Mouse (Mus musculus) splenic B cell, adult 2 months (primary cell): ENCODE results near the gene Dennd5a.
A peak's percentile ranks its signal among the peaks of the same experiment; 100 is the strongest.
"Not testable (repeated sequence)": the region's sequence is repeated elsewhere in the genome, so short reads cannot be mapped to it uniquely, and the experiment has no call there.

Experiments
- DNase-seq: peaks from one replicate; pipeline ENCODE4 v3.0.0-alpha.2; 2011; ENCODE audit warnings: low read depth, low spot score
- H3K27me3 ChIP-seq: 2 replicates; pipeline ENCODE4 v1.6.1; 2012; ENCODE audit warnings: mild to moderate bottlenecking, low read length, moderate library complexity, mixed read lengths; ENCODE audit not compliant: control insufficient read depth, poor library complexity, insufficient read depth, severe bottlenecking
- H3K36me3 ChIP-seq: 2 replicates; pipeline ENCODE4 v1.6.1; 2012; ENCODE audit warnings: mild to moderate bottlenecking, low read length, moderate library complexity, mixed read lengths; ENCODE audit not compliant: control insufficient read depth, poor library complexity, insufficient read depth, severe bottlenecking

Gene Dennd5a

DNA sequence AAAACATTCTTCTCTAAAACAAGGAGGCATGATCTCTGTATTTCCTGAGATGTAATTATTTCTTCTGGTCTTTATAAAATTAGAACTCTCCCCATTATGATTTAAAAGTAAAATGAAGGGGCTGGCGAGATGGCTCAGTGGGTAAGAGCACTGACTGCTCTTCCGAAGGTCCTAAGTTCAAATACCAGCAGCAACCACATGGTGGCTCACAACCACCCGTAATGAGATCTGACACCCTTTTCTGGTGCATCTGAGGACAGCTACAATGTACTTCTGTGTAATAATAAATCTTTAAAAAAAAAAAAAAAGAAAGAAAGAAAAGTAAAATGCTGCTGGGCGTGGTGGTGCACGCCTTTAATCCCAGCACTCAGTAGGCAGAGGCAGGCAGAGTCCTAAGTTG, 16.9 kb upstream of the Dennd5a start:
- peak; percentile 49 for DNase-seq

DNA sequence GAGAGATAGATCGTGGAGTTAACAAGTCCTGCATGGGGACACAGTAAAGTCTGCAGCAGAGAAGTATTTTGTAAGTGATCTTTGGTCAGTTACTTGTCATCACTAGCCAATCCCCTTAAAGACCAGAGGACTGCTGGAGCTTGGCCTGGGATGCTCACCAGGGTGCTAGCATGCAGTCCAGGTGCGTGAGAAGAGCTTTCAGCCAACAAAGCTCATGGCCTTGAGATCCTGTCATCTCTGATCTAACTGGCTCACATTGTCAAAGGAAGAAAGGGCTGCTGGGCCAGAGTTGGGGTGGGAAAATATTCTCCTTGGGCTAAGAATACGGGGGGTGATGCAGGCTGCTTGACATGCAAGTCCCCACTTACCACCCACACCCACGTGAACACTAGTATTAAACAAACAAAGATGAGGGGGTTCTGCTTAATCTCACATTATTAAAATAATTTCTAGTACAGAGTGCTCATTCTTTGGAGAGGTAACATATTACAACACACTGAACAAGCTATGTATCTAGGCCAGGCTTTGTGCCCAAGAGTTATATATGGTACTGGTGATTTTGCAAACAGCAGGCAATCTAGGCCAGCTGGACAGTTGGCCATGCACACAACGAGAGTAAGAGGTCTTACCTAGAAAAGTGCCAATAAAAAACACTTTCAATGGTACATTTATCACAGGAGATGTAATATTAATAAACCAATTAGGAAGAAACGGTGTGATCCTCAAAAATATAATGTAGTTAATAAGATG, 15.9 kb upstream of the Dennd5a start:
- Histone ChIP-seq H3K27me3 (no peaks in the 10 kb centered on the region), H3K36me3 (peaks cover 10% of the 10 kb centered on the region; the same call in 1 of the 2 replicates)
- DNase-seq: no peak

More for the DNA sequence above, 16.9 kb upstream of the Dennd5a start:
- H3K27me3 ChIP-seq: not testable (repeated sequence)
- peaks cover 10% of the 10 kb centered on the region; the same call in 1 of the 2 replicates for H3K36me3 ChIP-seq

DNA sequence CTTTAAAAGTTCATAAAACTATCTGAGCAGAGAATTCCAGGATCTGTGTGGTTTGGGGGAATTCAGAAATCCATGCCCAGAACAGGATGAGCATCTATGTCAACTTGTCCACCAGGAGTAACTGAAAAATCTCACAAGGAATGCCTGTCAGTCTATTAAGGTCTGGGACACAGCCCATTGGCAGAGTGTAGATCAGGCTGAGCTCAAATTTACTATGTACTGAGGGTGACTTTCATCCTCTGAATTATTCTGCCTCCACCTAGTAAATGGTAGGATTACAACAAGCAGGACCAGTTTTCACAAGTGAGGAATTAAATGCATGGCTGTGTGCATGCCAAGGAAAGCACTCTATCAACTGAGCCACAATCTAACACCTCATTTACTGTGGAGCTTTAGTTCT, 9.3 kb upstream of the Dennd5a start:
- no peaks in the 10 kb centered on the region for H3K36me3 ChIP-seq
- no peak for DNase-seq

DNA sequence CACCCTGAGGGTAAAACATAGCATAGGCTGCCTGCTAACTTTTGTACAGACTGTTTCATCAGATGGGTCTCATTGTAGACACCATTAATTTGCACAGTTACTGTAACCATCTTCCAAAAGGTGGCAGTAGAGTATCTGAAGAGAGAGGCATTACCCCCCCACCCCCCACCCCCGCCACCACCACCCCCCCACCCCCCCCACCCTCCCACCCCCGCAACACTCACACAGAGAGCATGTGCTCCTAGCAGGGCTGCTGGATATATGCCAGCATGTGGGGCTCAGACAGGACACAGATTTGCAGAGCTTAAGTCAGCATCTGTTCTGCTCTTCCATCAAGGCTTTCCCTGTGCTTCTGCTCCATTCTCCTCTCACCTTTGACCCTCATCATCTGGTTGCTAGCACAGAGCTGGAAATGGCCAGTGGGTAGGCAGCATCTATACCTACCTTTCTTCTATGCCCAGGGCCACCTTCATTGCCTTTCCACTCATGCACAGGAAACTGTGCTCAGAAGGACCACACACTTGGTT, 8.7 kb upstream of the Dennd5a start:
- no peaks in the 10 kb centered on the region for H3K36me3 ChIP-seq
- peak; percentile 33 for DNase-seq
- H3K27me3 ChIP-seq: no peaks in the 10 kb centered on the region

More for the DNA sequence above, 9.3 kb upstream of the Dennd5a start:
- no peaks in the 10 kb centered on the region for H3K27me3 ChIP-seq

DNA sequence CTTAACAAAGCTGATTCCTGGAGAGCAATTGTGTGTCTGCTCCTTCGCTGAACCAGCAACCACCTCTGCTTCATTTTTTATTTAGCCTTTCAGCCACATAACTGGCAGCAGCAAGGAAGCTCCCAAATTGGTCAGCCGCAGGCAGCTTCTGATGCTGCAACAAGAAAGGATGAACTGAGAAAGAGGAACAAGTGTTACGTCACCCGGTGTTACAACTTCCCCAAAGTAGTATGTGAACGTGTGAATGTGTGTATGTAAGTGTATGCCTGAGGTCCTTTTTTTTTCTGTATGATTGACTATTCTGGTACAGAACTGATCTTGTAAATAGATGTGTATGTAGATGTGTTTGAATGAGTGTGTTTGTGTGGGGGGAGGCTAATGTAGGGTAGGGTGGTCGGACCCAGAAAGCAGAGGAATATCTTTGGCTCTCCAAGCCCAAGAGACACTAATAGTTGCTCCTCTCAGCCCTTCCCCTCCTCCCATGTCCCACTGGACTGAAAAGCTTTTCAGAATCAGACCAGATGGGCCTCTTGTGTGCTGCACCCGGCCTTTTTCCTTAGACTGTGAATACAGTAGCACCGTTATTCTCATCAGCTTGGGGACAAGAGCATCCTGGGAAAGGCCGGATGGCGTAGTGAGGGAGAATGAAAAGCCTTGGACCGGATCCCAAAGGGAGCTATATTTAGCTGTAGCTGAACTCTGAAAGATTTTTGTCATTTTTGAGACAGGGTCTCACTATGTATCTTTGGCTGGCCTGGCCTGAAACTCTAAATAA, 7.7 kb upstream of the Dennd5a start:
- H3K36me3 ChIP-seq: no peaks in the 10 kb centered on the region
- H3K27me3 ChIP-seq: no peaks in the 10 kb centered on the region
- peak; percentile 84 for DNase-seq

DNA sequence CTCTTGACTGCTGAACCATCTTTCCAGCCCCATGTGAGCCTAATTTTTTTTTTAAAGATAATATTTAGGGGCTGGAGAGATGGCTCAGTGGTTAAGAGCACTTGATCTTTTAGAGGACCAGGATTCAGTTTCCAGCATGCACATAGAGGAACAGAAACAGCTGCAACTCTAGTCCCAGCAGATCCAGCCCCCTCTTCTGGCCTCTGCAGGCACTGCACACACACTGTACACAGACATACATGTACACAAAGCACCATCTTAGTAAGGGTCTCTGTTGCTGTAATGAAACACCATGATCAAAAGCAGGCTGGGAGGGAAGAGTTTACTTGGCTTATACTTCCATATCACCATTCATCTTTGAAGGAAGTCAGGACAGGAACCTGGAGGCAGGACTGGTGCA, 5.4 kb upstream of the Dennd5a start:
- Histone ChIP-seq H3K36me3 (no peaks in the 10 kb centered on the region), H3K27me3 (no peaks in the 10 kb centered on the region)
- peak; percentile 31 for DNase-seq

DNA sequence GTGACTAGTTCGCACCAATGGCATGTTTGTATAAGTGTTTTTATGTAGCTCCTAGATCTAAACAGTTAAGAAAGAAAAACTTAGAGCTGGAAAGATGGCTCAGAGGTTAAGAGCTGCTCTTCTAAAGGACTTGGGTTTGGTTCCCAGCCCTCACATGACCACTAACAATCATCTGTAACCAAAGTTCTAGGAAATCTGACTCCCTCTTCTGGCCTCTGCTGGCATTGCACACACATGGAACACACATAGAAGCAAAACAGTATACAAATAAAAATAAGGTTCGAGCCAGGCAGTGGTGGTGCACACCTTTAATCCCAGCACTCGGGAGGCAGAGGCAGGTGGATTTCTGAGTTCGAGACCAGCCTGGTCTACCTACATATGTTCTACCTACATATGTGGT, 3.4 kb upstream of the Dennd5a start:
- H3K36me3 ChIP-seq: no peaks in the 10 kb centered on the region
- DNase-seq: peak; percentile 25
- H3K27me3 ChIP-seq: no peaks in the 10 kb centered on the region

DNA sequence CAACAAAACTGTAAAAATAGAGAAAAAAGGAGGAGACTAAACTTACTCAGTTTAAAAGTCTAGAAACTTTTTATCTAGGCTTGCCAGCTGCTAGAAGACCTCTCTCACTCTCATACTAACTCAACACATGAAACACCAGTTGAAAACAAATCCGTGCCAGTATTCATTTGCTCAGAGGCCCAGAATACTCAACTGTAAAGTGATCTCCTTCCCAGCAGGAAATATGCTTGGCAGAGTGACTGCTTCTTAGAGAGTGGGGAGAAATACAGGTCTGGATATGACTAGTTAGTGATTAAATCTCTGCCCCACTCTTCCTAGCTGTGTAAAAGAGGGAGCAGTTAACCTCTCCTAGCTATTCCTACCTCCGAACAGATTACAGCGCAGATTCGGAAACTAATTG, 2.3 kb upstream of the Dennd5a start:
- Histone ChIP-seq H3K36me3 (no peaks in the 10 kb centered on the region), H3K27me3 (no peaks in the 10 kb centered on the region)
- no peak for DNase-seq

DNA sequence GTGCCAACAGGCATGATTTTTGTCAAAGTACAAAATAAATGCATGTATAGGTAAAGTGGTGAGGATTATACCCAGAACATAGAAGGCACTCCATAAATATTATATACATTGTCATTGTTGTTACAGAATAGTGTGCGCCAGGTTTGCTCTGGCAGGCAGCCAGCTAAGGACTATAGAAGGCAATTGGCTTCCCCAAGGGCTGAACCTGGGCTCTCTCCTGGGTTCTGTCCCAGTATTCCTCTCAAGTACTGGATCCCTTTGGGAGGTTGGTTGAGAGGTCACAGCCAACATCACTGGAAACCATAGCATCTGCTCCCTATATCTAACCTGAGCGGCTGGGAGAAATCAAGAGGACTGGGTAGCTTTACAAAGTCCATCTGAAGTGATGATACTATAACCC, 1.3 kb upstream of the Dennd5a start:
- no peaks in the 10 kb centered on the region for H3K27me3 ChIP-seq
- DNase-seq: no peak
- H3K36me3 ChIP-seq: no peaks in the 10 kb centered on the region

DNA sequence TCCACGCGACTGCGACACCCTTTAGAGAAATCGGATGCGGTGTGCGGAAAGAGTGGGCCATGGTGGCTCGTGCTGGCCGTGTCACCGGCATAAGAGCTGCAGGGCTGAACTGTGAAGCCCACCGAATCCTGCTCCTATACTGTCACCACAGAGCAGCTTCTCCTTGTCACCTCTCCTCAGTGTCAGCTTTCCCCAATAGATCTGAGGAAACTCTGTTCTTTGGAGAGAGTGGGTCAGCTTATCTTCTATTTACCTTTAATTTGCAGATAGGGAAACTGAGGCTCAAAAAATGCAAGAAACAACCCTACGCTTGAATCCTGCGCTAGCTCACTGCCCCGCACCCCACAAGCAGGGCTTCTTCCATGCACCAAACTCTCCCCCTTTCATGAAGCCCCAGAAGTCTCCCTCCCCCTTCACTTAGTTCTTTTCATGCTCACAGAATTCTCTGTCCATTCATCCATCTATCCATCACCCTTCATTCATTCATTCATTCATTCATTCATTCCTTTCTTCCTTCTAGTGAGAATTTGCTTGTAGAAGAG, 414 bp upstream of the Dennd5a start:
- no peak for DNase-seq
- H3K36me3 ChIP-seq: no peaks in the 10 kb centered on the region

DNA sequence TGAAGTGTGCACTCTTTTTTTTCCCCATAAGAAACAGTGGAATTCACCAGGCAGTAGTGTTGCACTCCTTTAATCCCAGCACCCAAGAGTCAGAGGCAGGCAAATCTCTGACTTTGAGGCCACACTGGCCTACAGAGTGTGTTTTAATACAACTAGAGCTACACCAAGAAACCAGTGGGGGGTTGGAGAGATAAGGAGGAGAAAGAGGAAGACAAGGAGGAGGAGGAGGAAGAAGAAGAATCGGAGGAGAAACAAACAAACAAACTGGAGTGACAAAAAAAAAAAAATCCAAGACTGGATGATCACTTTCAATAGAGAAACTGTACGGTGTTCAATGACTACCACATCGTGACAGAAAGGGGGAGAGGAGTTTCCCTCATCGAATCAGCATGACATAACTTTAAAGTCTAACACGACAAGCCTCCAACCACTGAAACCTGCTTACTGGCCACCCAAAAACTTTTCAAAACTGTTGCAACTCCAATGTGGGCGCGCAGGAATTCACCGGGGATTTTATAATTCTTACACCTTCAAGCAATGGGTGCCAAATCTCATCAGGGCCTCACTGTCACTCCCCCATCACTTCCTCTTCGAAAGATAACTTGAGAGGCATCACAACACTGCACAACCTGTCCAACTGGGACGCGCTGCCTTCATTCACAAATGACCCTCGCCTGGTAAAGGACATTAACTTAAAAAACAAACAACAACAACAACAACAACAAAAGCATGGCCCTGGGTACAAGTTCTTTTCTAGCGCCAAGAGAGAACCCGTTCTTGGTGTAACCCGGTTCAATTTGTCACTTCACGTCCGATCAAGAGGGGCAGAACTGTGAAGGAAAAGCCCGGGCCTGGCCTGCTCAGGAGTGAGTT, 1.2 kb downstream of the Dennd5a start:
- H3K36me3 ChIP-seq: no peaks in the 10 kb centered on the region
- DNase-seq: peak; percentile 59
- no peaks in the 10 kb centered on the region for H3K27me3 ChIP-seq

More for the DNA sequence above, 414 bp upstream of the Dennd5a start:
- no peaks in the 10 kb centered on the region for H3K27me3 ChIP-seq

DNA sequence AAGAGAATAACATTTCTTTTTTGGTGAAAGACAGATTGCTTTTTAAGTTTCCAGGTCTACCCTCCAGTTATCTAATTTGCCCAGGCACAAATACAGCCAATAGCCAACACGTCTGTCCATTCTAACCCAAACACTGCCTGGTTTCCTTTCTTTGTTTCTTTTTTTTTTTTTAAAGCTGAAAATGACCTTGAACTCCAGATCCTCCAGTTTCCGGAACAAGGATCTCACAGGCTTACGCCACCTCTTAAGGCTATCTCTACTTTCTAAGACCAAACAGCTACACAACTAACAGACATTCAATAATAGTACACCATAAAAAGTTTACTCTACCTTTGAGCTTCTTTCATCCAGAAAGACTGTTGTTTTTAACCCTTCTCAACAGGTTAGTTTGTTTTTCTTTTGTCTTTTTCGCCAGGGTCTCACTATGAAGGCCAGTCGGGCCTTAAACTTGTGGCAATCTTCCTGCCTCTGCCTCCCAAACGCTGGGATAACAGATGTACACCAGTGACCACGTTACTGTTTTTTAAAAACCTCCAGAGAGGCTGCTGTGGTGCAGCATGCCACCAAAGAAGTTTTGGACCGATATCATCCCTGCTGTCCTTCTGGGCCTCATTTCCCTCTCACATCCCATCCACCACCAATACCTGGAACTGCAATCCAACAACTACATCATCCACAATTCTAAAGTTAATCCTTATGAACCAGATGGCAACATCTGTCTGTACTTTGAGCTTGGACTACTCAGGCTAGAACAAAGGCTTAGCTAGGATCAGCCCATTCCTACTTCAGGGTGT, 2.1 kb downstream of the Dennd5a start:
- Histone ChIP-seq H3K36me3 (no peaks in the 10 kb centered on the region), H3K27me3 (no peaks in the 10 kb centered on the region)
- DNase-seq: no peak

DNA sequence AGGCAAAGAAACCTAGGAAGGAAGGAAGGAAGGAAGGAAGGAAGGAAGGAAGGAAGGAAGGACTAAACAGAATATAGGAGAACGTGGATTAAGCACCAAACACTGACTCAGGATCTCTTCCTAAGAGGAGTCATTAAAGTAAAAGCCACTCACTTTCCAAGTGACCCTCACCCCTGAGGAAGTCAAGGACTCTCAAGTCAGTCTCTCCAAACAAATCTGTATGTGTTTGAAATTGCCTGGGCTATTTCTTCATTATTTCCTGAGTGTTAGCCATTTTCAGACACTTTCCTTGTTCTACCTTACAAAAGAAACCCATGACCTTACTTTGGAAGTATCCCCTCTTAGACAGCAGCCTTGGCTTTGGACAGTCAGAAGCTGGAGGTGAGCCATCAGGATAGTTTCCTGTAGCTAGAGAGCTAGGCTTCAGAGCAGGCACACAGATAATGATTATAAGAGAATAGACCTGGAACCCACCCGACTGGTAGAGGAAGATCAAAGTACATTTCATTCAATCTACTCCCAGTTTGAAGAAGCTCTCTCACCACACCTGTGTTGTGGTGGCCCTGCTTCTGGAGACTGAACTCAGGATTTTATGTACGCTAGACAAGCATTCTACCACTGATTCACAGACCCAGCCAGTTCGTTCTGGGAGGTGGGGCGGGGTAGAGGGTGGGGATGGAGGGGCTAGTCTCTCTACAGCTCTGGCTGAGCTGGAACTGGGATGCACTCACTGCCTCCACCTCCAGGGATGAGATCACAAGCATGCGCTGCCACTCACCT, 5.5 kb downstream of the Dennd5a start:
- no peak for DNase-seq
- H3K27me3 ChIP-seq: no peaks in the 10 kb centered on the region
- no peaks in the 10 kb centered on the region for H3K36me3 ChIP-seq
